Mouse (Mus musculus) A20 (cell line): ENCODE data around the gene Nat8l.

Source experiments
- DNase-seq: peaks from one replicate; pipeline ENCODE4 v3.0.0-alpha.2; 2011; ENCODE audit warnings: low read depth, low spot score

Gene Nat8l

DNA sequence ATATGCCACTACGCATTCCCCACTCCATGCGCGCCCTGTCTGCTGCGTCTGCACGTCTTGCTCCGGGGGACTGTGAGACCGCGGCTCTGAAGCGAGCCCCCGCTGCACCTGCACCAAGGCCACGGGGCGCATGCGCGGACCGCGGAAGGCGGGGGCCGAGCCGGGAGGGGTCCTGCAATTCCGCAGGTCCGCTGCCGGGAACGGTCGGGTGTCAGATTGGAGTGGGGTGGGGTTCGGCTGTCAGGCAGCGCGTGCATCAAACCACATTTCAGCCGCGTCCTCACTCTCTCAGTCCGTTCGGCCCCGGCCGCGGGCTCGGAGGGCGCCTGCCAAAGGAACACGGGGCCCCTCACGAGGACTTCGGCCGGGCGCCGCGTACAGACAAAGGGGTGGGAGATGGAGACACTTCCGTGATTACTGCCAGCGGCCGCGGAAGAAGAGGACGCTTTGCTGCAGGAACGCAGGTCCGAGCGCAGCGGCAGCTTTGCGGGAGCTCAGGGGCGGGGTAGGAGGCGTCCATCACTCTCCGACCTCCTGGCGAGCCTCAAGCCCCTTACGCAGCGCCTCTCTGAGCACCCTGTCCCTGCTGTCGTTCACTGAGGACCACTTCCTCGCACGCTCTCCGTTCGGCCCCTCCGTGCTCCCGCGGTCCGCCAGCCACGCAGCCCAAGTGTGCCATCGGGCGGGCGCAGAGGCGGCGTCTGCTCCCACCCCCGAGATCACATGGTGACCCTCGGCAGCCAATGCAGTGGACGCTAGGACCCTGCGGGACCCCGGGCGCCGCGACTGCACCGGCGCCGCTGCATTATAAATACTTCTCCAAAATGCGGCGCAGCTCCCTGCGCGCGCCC lies at the start of gene Nat8l:
TSS of gene Nat8l (plus strand) at position 142 of the 851 bp plus-strand sequence.
- no peak for DNase-seq

DNA sequence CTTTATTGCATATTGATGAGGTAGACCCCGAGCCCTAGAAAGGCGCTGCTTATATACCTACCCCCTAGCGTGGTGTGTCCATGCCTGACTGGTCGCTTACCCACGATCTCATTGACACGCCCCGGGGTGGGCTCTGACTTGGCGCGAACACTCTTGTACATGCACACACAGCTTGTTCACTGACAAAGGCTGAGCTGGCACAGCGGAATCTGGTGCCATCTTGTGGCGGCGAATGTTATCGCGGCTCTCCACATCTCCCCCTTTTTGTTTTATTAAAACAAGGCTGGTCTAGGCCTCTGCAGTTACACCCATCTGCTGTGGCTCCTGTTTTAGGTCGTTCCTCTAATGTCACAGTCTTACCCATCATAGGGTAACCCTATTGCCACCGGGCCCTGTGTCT lies 48.7 kb upstream of the Nat8l start:
- peak; percentile 65 for DNase-seq

DNA sequence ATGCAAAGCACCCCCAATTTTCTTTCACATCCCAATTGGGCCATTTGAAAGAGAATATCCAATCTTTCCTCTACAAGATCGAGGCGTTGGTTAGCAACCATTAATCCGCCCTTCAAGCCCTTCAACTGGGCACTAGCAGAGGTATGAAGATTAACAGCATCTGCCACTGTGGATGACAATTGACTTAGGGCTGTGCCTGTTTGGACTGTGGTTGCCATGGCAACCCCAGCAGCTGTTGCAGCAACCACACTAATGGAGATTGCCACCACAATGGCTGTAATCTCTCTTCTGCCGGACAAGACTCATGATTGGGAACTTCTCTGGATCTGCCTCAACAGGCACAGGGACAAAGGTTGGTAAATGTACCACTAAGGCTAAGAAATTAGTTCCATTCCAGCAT lies 47.5 kb upstream of the Nat8l start:
- DNase-seq: no peak

DNA sequence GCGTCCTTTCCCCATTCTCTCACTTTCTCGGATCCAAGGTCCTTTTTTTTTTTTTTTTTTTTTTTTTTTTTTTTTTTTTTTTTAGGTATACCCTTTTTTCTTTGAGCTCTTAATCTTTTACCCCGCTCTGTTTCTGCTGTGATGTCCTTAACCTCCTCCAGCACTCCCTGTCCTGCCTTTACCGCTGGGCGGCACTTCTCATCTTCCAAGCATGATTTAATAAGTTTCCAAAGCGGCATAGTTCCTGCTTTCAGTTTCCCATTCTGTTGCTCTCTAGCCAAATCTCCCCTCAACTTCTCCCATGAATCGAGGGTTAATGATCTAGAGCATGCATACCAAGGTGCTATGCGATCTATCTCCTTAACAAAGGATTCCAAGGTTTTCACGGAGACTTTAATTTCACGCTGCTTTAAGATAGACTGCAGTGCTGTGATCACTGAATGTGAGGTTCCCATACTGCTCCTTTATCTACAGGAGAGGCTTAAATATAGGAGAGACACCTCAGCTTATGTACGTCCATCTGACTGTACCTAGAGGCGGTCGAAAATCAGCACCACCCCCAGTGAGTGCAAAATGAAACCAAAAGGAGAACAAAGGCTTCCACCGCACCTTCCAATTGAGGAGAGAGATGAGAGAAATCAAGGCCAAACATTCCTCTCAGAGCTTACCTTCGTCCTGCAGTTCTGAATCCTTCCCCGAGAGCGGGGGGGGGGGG lies 42.2 kb upstream of the Nat8l start:
- DNase-seq: peak; percentile 54

DNA sequence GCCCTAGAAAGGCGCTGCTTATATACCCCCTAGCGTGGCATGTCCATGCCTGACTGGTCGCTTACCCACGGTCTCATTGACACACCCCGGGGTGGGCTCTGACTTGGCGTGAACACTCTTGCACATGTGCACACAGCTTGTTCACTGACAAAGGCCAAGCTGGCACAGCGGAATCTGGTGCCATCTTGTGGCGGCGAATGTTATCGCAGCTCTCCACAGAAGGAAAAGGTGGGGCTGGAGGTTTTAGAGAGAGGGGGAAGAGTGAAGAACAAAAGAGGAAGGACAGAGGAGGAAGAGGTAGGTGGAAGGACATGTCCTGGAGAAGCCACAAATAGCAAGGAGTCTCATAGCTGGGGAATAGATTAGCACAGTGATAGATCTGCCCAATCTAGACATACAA lies 41.4 kb upstream of the Nat8l start:
- DNase-seq: peak; percentile 89

DNA sequence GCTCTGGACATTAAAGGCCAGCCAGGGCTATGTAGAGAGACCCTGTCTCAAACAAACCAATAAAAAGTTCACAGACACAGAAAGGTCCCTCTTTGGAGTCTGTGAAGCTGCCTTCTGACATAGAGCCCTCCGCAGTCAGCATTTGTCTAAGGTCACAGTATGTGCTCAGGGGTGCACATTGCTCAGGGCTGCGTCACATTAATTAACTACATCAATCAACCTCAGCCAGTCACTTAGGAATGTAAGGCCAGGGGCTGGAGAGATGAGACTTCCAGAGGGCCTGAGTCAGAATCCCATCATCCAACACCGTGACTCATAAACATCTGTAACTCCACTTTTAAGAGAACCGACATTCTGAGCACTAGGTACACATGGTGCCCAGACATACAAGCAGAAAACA lies 39.9 kb upstream of the Nat8l start:
- no peak for DNase-seq

DNA sequence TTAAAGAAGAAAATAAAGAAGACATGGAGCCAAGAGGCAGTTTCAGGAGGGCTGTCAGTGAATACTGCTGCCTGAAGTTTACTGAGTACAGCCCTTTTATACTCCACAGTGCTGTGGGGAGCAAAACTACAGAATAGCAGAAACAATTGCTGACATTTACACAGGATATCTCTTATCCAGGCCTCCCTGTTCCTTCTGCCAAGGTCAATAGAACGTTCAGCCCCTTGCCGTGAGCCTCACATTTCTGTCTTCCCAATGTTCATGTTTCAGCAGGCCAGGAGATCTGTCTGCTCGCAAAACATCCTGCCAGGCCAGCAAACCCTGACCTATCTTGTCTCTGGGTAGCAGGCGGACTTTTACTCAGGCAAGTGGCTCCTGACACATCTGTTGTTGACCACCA lies 36.4 kb upstream of the Nat8l start:
- no peak for DNase-seq

DNA sequence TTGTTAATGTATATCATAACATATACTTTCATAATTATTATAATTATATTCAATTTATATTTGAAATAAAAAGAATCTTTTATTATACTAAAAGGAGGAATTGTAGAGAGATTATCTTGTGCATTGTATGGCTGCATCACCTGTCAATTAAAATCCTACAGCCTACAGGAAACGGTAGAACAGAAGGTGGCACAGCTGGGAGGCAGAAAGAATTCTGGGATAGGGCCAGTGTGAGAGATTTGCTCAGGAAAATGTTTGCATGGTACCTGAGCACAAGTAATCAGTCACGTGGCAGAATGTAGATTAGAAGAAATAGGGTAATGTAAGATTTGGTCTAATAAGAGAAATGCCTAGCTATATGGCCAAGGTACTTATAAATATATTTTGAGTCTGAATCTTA lies 21.0 kb upstream of the Nat8l start:
- no peak for DNase-seq

DNA sequence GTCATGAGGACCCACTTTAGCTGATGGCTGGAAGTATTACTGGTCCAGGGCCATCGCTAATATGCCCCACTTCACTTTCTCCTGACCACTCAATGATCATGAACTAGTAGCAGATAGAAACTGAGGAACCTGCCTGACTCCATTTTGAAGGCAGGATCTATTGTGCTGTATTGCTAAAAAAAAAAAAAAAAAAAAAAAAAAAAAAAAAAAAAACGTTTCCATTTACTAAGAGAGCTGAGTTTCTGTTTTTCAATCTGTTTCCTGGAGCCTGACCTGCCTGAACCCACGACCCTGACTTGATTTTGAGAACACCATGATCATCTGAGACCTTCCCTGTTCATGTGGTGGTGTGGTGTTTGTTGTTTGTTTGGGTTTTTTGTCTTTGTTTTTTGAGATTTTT lies 19.5 kb upstream of the Nat8l start:
- DNase-seq: no peak

DNA sequence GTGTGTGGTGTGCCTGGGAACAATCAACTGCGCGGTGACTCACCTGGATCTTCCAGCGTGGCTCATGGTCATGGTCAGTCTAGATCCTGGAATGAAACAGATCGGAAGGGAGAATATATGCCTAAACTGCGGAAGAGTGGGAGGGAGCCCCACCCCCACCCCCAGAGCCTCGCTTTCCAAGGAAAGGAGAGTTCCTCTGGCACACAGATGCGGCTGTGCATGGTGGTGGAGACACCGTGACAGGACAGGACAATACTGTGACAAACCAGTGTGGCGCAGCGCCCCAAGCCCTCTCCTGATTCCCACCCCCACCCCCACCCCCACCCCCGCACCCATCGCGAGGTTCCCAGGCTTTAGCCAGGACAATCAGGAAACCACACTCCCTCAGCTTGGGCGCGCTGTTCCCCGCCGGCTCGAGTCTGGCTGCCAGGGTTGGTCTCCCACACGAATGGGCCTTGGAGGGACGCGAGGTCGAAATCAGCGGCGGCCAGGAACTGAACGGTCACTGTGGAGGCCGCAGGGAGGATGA lies 13.0 kb upstream of the Nat8l start:
- no peak for DNase-seq

DNA sequence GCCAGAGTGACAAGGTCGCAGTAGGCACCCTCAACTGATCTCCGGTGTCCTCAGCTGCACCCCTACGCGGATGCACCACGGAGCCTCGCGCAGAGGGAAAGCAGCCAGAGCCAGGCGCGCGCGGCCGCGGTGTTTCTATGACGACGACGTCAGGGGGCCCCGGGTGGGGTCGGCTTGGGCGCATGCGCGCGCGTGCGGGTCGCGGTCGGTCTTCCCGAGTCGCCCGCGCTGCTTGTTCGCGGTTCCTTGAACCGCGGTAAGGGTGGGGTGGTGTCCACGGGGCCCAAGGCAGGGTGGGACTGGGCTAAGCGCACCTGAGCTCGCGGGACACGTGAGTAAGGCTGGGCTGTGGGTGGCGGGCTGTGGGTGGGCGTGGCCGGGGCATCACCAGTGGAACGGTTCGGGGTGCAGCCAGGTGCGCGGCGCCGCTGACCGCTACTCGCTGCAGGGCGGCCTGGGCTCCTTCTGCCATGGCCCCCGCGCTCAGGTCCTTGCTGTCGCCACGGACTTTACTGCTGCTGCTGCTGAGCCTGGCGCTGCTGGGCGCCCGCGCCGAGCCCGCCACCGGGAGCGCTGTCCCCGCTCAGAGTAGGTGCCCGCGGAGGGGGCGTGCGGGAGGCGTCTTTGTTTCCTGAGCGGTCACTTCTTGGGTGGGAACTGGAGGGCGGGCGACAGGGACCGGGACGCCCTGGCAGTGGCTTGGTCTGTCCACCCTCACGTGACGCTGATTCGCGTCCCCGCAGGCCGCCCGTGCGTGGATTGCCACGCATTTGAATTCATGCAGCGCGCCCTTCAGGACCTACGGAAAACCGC lies 12.3 kb upstream of the Nat8l start, which contains the start of gene Gm1673:
TSS of gene Gm1673 (plus strand) at position 125 of the 813 bp plus-strand sequence.
- no peak for DNase-seq

DNA sequence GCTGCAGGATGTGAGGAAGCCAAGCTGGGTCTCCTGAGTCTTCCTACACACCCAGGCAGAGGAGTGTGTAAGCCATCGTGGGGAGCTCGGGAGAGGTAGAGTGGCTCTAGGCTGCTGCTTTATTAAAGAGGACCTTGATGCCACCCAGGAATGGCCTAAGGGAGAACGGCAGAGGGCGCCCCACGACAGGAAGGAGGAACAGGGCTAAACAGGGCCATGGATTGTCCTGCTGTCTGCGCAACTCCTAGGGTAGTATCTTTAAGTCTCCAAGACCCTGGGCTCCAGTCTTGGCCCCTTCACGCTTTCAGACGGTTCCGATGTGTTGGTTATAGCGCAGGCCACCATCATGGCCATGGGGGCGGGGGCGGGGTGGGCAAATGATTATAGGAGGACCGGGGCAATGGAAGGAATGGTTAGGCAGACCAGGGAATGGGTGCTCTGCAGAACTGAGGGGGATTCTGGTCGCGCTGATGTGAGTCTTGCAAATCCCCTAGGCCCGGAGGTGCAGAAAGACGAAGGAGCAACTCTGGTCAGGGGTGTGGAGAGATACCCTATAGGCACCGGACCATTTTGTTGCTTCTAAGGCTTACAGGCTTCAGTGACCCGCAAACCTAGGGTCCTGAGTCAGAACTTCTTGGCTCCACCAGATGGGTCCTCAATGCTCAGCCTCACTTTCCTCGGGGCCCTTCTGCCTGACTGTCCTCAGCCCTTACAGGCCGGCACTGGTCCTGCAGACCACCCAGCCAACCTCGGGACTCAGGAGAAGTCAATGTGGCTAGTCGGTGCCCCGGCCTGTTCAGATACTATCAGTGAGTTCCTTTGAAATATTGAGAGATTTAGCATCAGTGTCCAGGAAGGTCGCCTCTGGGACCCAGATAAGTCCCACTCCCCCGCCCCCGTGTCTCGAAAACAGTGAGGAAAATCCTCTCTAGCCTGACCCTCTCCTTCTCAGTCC lies 836 bp upstream of the Nat8l start:
- DNase-seq: peak; percentile 7

DNA sequence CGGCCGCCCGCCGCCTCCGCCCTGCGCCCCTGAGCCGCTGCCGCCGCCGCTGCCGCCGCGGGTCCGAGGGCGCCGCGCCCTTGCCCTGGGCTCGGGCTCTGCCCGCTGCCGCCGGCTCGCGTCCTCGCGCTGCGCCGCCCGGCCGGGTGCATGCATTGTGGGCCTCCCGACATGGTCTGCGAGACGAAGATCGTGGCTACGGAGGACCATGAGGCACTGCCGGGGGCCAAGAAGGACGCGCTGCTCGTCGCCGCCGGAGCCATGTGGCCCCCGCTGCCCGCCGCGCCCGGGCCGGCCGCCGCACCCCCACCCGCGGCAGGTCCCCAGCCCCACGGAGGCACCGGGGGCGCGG lies 886 bp downstream of the Nat8l start:
- no peak for DNase-seq

DNA sequence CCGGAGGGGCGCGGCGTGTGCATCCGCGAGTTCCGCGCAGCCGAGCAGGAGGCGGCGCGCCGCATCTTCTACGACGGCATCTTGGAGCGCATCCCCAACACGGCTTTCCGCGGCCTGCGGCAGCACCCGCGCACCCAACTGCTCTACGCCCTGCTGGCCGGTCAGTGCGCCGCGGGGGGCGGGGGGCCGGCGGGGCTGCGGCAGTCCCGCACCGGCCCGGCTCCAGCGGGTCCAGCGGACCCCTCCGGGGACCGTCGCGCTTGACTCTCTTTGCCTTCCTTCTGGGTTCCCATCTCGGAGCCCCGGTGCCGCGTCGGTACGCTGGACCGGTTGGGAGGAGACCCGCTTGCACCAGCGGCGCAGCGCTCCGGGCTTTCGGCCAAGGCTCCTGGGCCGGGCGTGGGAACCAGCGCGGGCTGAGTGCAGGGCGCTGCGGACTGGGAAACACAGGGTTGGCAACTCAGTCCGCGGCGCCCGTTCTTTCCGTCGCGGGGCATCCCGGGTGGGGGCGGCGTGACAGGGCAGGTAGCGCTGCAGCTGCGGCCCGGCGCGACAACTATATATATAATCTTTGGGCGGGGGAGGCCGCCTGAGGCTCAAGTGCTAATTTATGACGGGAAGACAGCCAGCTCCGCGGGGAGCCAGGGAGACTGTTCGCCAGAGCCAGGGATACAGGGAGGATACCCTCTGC lies 1.4 kb downstream of the Nat8l start:
- DNase-seq: no peak

DNA sequence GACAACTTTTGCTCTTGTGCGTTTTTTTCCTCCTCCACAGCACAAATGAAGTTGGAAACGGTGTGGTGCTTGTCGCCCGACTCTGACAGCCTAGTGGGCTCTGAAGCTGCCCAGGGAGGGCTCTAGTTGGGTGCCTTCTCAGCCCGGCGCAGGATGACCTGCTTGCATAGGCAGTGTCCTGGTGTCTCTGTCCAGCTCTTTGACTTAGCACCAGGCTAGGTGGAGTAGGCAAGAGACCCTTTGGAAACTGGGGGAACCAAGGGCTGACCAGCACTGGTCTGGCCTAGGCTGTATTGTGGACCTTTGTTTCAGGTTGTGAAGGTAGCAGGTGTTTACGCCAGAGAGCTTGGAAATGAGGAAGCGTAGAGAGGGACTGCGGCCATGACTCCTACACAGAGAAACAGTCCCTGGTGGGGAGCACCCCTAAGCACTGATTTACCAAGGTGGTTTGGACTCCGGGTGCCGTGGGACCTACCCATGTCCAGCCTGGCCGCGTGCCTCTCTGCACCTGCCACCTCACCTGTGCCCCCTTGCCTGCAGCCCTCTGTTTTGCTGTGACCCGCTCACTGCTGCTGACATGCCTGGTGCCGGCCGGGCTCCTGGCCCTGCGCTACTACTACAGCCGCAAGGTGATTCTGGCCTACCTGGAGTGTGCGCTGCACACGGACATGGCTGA lies 2.2 kb downstream of the Nat8l start:
- DNase-seq: no peak

DNA sequence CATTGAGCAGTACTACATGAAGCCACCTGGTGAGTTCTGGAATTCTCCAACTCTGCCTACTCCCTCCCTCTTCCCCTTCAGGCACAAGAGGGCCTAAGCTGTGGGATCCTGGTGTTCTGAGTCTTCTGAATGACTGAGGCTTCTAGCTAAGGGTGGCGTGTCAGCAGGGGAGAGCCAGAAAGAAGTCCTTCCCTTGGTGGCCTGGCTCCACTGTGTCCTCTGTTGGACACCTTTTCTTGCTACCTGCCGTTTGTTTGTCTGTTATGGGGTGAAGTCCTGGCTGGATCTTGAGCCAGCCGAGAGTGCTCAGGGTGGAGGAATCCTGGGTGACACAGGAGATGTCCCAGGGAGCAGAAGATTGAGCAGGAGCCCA lies 2.7 kb downstream of the Nat8l start:
- DNase-seq: no peak

DNA sequence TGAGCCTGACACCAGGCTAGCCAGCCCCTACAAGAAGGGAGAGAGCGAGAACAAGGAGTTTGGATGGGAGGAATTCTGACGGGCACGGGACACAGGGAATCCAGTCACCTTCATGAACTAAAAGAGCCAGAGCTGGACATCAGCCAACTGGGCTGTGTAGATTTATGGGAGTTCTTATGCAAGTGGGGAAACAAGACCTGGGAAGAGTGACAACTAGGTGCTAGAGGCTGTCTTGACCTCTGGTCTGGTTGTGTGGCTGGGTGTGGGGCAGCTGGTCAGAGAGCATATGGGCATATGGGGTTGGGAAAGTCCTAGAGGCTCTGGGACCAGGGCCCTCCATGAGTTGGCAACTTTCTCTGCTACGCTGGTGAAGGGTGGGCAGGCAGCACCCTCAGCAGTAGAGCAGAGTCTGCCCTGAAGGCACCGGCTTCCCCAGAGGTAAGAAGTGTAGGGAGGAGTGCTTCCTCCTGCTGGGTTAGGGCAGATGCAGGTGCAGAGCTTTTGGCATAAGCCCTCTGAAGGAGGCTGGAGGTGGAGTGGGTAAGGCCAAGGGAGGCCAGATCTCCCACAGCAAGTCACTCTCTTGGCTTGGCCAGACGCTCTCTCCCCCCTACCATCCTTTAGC lies 3.8 kb downstream of the Nat8l start:
- DNase-seq: no peak

DNA sequence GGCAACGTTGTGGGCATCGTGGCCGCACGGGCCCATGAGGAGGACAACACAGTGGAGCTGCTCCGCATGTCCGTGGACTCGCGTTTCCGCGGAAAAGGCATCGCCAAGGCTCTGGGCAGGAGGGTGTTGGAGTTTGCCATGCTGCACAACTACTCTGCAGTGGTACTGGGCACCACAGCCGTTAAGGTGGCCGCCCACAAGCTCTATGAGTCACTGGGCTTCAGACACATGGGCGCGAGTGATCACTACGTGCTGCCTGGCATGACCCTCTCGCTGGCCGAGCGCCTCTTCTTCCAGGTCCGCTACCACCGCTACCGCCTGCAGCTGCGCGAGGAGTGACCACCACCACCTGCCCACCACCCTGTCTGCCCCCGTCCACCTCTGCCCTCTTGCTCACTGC lies 5.0 kb downstream of the Nat8l start:
- DNase-seq: no peak

DNA sequence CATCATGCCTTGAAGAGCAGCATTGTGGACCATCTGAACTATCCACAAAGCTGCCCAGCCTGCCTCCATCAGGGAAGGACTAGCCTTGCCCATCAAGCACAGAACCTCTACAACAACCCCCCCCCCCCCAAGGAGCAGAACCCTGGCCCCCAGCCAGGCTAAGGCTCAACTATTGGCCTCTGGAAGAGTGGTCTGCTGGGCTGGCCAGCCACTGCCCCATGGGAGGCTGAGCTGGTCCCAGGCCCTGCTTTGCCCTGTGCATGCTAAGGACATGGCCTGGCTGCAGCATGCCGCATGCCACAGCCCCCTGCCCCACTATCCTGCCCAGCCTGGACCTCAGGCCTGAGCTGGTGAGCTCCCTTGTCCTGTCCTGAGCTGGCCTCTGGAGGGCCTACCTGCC lies 5.6 kb downstream of the Nat8l start:
- no peak for DNase-seq
